Mouse (Mus musculus): Measurements from ENCODE around the gene Ryr3. TPM values are rescaled to one million over a fixed set of nuclear protein-coding genes. Genes with fewer than 3 reads are reported as not detected.
"Not testable (repeated sequence)": the region's sequence is repeated elsewhere in the genome, so short reads cannot be mapped to it uniquely, and the experiment has no call there.

Ryr3 gene
- polyA plus RNA-seq, 1 experiment from 2014 or later, result 5.5 TPM

DNA sequence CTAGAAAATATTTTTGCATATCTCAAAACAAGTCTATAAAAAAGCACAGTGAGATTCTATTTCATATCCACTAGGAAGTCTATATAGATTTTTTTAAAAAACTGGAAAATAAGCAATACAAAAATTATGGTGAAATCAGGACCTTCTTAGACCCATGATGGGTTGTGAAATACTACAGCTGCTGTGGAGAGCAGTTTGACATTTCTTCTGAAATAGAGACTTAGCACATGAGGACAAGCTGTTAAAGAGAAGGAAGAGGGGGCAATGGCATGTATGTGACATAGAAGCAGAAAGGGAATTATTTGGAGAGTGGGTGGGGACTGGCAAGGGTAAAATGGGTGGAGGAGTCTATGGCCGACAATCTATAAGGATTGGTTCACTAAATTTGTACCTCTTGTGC lies 124.1 kb downstream of the Ryr3 start:
- Histone ChIP-seq H3K9ac (replicated peaks) (no peak overlapping the region), H3K4me3 (no peak overlapping the region), H3K36me3 (no peaks in the 10 kb centered on the region), H3K4me1 (no peaks in the 10 kb centered on the region), H3K27ac (replicated peaks) (no peak overlapping the region), H3K27me3 (no peaks in the 10 kb centered on the region), H3K9me3 (no peaks in the 10 kb centered on the region), H3K4me2 (replicated peaks) (no peak overlapping the region)
- WGBS, result 89% methylated on average over 1 of the region's 1 CpGs
- ATAC-seq (replicated peaks), result no peak

DNA sequence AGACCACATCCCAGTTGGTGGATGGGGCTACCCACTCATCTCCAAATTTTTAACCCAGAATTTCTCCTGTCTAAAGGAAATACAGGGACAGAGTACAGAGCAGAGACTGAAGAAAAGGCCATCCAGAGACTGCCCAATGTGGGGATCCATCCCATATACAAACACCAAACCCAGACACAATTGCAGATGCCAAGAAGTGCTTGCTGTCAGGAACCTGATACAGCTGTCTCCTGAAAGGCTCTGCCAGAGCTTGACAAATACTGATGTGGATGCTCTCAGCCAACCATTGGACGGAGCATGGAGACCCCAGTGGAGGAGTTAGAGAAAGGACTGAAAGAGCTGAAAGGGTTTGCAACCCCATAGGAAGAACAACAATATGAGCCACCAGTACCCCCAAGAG lies 125.6 kb downstream of the Ryr3 start:
- not testable (repeated sequence) for H3K9me3 ChIP-seq; ATAC-seq (replicated peaks)
- WGBS, result 77% methylated on average over 1 of the region's 1 CpGs

DNA sequence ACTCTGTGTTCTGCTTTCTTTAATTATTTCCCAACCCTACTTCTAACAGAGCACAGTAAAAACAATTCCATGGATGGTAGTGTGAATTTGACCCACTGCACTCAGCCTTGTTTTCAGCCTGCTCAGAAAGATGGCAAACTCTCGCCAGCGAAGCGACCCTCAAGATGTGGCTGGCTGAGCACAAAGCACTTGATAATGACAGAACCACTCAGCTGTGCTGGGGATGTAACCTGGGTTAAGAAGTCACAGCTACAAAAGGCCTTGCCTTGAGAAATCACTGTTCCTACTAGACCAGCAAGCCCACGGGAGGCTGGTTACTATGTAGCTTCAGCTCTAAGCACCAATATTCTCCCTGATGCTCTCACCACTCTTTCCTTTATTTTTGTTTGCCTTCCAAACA lies 140.5 kb downstream of the Ryr3 start:
- Histone ChIP-seq H3K4me2 (replicated peaks) (no peak overlapping the region), H3K9ac (replicated peaks) (no peak overlapping the region), H3K36me3 (no peaks in the 10 kb centered on the region), H3K4me1 (no peaks in the 10 kb centered on the region), H3K27me3 (no peaks in the 10 kb centered on the region), H3K4me3 (no peak overlapping the region), H3K27ac (replicated peaks) (no peak overlapping the region), H3K9me3 (no peaks in the 10 kb centered on the region)
- no peak for ATAC-seq (replicated peaks)
- 89% methylated on average over 4 of the region's 4 CpGs for WGBS

More for the DNA sequence above, 125.6 kb downstream of the Ryr3 start:
- not testable (repeated sequence) for H3K4me2 ChIP-seq (replicated peaks); H3K4me3 ChIP-seq; H3K36me3 ChIP-seq; H3K4me1 ChIP-seq; H3K27ac ChIP-seq (replicated peaks); H3K27me3 ChIP-seq; H3K9ac ChIP-seq (replicated peaks)

DNA sequence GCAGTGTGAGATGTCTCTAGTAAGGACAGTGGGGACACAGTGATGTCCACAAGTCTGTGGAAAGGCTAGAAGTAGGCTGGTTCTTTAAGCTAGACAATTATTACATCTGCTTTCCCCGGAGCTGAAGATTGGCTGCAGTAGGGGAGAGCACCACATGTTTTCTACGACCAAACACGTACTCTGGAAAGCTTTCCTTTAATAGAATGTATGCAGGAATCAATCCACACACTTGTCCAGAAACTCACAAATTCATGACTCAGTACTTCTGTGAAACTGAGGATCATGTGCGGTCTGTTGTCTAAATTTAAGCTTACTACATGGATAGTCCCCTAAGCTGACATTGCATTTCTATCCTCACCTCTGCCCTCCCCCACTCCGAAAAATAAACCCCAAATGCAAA lies 157.5 kb downstream of the Ryr3 start:
- no peaks in the 10 kb centered on the region for H3K36me3 ChIP-seq
- H3K9me3 ChIP-seq, result no peaks in the 10 kb centered on the region
- H3K4me2 ChIP-seq (replicated peaks), result no peak overlapping the region
- no peak overlapping the region for H3K4me3 ChIP-seq
- 0 out of 2 replicates have a peak overlapping the region, but pooled peaks have one; percentile 21 for H3K27ac ChIP-seq (replicated peaks)
- no peak for ATAC-seq (replicated peaks)
- WGBS, result 81% methylated on average over 5 of the region's 5 CpGs
- H3K4me1 ChIP-seq, result peaks cover 4% of the 10 kb centered on the region; the same call in 1 of the 2 replicates
- H3K27me3 ChIP-seq, result no peaks in the 10 kb centered on the region
- H3K9ac ChIP-seq (replicated peaks), result no peak overlapping the region

DNA sequence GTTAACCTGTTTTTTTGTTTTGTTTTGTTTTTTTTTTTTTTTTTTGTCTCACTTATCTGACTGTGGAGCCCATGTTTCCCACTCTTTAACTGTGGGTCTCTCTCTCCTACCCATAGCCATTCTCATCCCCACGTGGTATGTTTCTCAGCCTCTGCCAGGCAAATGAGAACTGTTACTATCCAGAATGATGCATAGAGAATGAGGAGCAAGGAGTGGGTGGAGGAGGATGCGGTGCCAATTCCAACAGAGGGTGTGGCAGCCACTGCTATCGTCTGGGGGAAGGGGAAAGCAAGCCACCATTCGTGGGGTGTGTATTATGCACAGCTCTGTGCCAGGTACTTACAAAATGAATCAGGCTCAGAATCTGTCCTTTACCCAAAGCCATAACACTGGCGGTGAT lies 158.0 kb downstream of the Ryr3 start:
- Histone ChIP-seq H3K9me3 (no peaks in the 10 kb centered on the region), H3K4me3 (no peak overlapping the region), H3K4me1 (peaks cover 4% of the 10 kb centered on the region; the same call in 1 of the 2 replicates), H3K27ac (replicated peaks) (0 out of 2 replicates have a peak overlapping the region, but pooled peaks have one; percentile 21), H3K27me3 (no peaks in the 10 kb centered on the region), H3K9ac (replicated peaks) (no peak overlapping the region), H3K4me2 (replicated peaks) (no peak overlapping the region), H3K36me3 (no peaks in the 10 kb centered on the region)
- ATAC-seq (replicated peaks), result peak; percentile 68
- 63% methylated on average over 5 of the region's 5 CpGs for WGBS

DNA sequence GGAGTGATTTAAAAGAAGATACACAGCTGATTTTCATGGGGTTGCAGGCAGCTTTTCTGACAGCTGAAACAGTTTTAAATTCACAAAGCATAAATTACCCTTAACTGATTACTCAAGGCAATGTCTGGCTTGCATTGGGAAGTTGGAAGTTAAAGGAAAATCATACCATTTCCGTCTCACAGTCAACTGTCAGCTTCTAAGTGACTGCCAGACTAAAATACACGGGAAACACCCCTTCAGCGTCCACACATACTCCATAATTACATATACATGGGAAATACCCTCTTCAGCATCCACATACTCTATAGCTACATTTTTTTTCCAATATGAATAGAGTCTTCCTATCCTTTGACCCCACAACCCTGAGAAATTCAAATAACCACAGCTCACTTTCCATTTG lies 158.8 kb downstream of the Ryr3 start:
- no peak overlapping the region for H3K4me3 ChIP-seq
- no peaks in the 10 kb centered on the region for H3K36me3 ChIP-seq
- 0 out of 2 replicates have a peak overlapping the region, but pooled peaks have one; percentile 37 for H3K27ac ChIP-seq (replicated peaks)
- peak; percentile 52; the same call in 1 of the 2 replicates for ATAC-seq (replicated peaks)
- no peaks in the 10 kb centered on the region for H3K9me3 ChIP-seq
- H3K27me3 ChIP-seq, result no peaks in the 10 kb centered on the region
- peaks cover 4% of the 10 kb centered on the region; the same call in 1 of the 2 replicates for H3K4me1 ChIP-seq
- H3K4me2 ChIP-seq (replicated peaks), result no peak overlapping the region
- no peak overlapping the region for H3K9ac ChIP-seq (replicated peaks)
- 60% methylated on average over 3 of the region's 3 CpGs for WGBS

DNA sequence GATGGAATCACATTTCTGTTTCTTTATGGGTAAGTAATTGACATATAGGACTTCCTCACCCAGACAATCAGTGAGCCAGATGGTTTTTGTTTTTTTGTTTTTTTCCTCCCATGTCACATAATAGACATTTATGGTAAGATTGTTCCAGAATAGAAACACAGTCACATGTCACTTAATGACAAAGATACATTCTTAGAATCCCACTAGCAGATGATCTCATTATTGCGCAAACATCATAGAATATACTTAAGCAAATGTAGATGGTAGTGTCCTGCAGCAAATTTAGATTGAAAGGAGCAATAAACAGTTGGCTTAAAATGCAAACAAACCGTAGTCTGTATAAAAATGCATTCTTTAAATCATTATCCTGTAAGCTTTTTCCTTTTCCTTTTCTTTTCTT lies 161.3 kb downstream of the Ryr3 start:
- Histone ChIP-seq H3K9ac (replicated peaks) (no peak overlapping the region), H3K36me3 (no peaks in the 10 kb centered on the region), H3K27ac (replicated peaks) (no peak overlapping the region), H3K9me3 (no peaks in the 10 kb centered on the region), H3K4me1 (peaks cover 4% of the 10 kb centered on the region; the same call in 1 of the 2 replicates), H3K4me2 (replicated peaks) (no peak overlapping the region), H3K4me3 (no peak overlapping the region), H3K27me3 (no peaks in the 10 kb centered on the region)
- ATAC-seq (replicated peaks), result no peak
- WGBS, result 85% methylated on average over 2 of the region's 2 CpGs

DNA sequence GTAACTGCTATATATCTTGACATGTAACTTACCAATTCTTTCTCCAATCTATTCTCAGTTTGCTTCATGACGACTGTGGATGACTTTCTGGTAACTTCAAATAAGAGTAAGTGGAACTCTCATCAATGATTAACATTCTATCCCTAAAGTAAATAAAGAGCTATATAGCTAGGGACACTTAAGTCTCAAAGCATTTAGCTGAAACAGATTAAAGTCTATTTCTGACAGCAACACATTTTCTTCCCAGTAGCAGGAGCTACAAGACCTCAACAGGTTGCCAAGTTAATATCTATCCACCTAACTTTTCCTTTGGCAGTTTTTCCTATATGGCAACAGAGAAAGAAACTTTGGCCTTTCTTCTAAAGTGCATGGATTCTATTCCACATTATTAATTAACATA lies 167.1 kb downstream of the Ryr3 start:
- ATAC-seq (replicated peaks), result no peak
- Histone ChIP-seq H3K36me3 (no peaks in the 10 kb centered on the region), H3K27me3 (no peaks in the 10 kb centered on the region), H3K27ac (replicated peaks) (no peak overlapping the region), H3K9me3 (no peaks in the 10 kb centered on the region), H3K4me1 (no peaks in the 10 kb centered on the region), H3K4me3 (no peak overlapping the region), H3K4me2 (replicated peaks) (no peak overlapping the region), H3K9ac (replicated peaks) (no peak overlapping the region)
- 75% methylated on average over 1 of the region's 1 CpGs for WGBS

DNA sequence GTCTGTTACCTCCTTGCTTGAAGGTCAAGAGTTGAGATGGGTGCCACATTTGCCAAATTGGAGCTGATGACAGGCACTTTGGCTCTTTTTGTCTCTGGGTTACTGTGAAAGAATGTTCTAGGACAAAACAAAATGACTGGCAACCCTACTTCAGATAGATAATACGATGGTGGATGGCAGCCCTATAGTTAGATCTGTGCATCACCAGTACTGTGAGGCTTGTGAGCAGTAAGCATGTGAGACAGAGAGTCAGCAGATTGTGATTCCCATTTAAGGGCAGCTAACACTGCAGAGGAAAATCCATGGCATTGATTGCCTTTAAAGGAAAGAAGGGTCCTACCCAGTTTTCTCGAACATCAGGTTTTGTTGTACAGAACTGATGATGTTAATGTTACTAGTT lies 180.3 kb downstream of the Ryr3 start:
- H3K27ac ChIP-seq (replicated peaks), result no peak overlapping the region

DNA sequence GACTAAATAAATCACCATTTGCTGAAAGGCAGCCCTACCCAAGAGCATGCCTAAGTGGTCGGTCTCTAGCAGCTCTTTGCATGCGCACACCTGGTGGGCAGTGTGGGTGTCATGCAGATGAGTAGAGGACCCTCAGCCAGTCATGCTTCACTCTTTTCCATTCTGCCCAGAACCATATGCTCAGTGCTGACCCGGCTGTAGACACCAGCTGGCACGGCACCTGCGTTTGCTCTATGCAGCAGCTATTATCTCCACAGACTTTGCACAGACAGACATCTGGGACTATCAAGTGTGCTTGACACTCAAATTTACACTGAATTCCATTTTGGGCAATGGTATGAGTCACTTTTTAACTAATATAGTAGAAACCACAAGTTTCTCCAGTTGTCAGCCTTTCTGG lies 186.2 kb downstream of the Ryr3 start:
- peak; percentile 72 for ATAC-seq (replicated peaks)
- no peaks in the 10 kb centered on the region for H3K27me3 ChIP-seq
- no peaks in the 10 kb centered on the region for H3K4me1 ChIP-seq
- no peak overlapping the region for H3K4me2 ChIP-seq (replicated peaks)
- H3K9ac ChIP-seq (replicated peaks), result no peak overlapping the region
- H3K4me3 ChIP-seq, result no peak overlapping the region
- no peaks in the 10 kb centered on the region for H3K36me3 ChIP-seq
- no peaks in the 10 kb centered on the region for H3K9me3 ChIP-seq
- H3K27ac ChIP-seq (replicated peaks), result no peak overlapping the region
- 72% methylated on average over 5 of the region's 5 CpGs for WGBS

More for the DNA sequence above, 180.3 kb downstream of the Ryr3 start:
- Histone ChIP-seq H3K4me1 (no peaks in the 10 kb centered on the region), H3K4me2 (replicated peaks) (no peak overlapping the region), H3K9ac (replicated peaks) (no peak overlapping the region), H3K36me3 (no peaks in the 10 kb centered on the region), H3K4me3 (no peak overlapping the region), H3K27me3 (no peaks in the 10 kb centered on the region), H3K9me3 (no peaks in the 10 kb centered on the region)
- WGBS, result 91% methylated on average over 2 of the region's 2 CpGs
- ATAC-seq (replicated peaks), result no peak

DNA sequence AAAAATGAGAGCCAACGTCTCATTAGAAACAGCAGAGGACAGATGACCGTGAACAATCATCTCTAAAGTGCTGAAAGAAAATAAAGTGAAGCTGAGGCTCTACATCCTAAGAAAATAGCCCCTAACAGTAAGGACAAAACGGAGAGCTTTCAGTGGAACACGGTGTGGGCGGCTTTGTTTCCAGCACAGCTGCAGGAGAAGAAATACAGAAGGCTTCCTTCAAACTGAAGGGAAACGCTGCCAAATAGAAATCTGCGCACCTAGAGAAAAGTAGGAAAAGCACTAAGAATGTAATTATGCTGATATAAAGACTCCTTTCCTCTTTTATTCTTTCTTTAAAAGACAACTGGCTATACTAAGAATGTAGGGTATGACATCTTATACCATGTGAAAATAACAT lies 197.0 kb downstream of the Ryr3 start:
- no peaks in the 10 kb centered on the region for H3K9me3 ChIP-seq
- ATAC-seq (replicated peaks), result no peak
- H3K4me2 ChIP-seq (replicated peaks), result no peak overlapping the region
- 45% methylated on average over 7 of the region's 7 CpGs for WGBS
- no peaks in the 10 kb centered on the region for H3K27me3 ChIP-seq
- no peak overlapping the region for H3K27ac ChIP-seq (replicated peaks)
- no peak overlapping the region for H3K4me3 ChIP-seq
- H3K36me3 ChIP-seq, result no peaks in the 10 kb centered on the region
- H3K9ac ChIP-seq (replicated peaks), result no peak overlapping the region
- H3K4me1 ChIP-seq, result no peaks in the 10 kb centered on the region

DNA sequence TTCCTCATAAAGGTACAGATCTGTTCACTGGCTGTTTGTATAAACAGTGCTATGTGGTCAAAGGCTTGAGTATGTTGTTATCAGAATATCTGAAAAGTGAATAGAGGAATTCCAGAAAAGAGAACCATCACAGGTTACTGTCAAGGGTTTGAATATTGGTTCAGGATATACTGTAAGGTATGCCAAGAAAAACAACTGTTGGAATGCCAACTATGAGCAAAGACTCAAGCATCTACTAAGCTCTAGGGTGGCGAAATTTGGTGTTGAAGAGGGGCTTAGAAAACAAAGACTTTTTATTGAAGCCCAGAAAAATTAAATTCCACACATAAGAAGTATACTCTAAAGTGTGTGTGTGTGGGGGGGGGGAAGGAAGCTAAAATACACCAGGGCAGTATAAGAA lies 198.6 kb downstream of the Ryr3 start:
- WGBS, result 76% methylated on average over 1 of the region's 1 CpGs
- Histone ChIP-seq H3K9ac (replicated peaks) (no peak overlapping the region), H3K4me3 (no peak overlapping the region), H3K36me3 (no peaks in the 10 kb centered on the region), H3K4me2 (replicated peaks) (no peak overlapping the region), H3K27me3 (no peaks in the 10 kb centered on the region), H3K9me3 (no peaks in the 10 kb centered on the region), H3K4me1 (no peaks in the 10 kb centered on the region), H3K27ac (replicated peaks) (no peak overlapping the region)
- no peak for ATAC-seq (replicated peaks)

DNA sequence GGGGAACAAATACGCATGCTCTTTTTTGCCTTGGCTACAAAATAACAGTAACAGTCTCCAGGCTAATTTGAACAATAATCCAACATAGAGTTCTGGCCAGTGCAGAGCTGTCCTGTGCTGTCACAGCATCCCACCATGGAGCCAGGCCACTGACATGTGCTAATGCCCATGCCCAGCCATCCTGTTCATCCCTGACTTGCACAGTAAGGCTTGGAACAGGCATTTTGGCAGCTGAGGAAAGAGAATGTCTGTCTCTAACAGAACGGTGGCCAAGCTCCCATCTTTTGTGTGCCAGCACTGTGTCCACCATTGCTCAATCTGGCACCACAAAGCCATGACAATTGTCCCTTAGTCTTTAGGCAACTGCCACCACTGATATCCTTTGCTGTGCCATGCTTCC lies 200.7 kb downstream of the Ryr3 start:
- Histone ChIP-seq H3K27me3 (no peaks in the 10 kb centered on the region), H3K9me3 (no peaks in the 10 kb centered on the region), H3K4me1 (no peaks in the 10 kb centered on the region), H3K9ac (replicated peaks) (no peak overlapping the region), H3K27ac (replicated peaks) (no peak overlapping the region), H3K4me2 (replicated peaks) (no peak overlapping the region), H3K36me3 (no peaks in the 10 kb centered on the region), H3K4me3 (no peak overlapping the region)
- 0 out of 2 replicates have a peak, but pooled peaks have one; percentile 38 for ATAC-seq (replicated peaks)
- WGBS, result 73% methylated on average over 2 of the region's 2 CpGs
